Mouse (Mus musculus) limb, embryonic 13.5 days (tissue): ENCODE measurements around the gene Gm20605. TPM values are rescaled to one million over a fixed set of nuclear protein-coding genes. Genes with fewer than 3 reads are reported as not detected.
A peak's percentile ranks its signal among the peaks of the same experiment; 100 is the strongest.
"Not testable (repeated sequence)": the region's sequence is repeated elsewhere in the genome, so short reads cannot be mapped to it uniquely, and the experiment has no call there.

Source experiments
- ATAC-seq: fragments of 200-750 bp; cut with Nextera tagmentation; 2 replicates; pipeline ENCODE4 v1.8.0; 2017; ENCODE audit warnings: low read depth, moderate number of reproducible peaks, moderate TSS enrichment; ENCODE audit not compliant: low FRiP score
- H3K27ac ChIP-seq: fragments of 300-500 bp; sonication (generic); 2 replicates; pipeline ENCODE4 v1.5.1; 2015; ENCODE audit warnings: inconsistent platforms, mild to moderate bottlenecking, moderate library complexity
- H3K27me3 ChIP-seq: fragments of 300-500 bp; sonication (generic); 2 replicates; pipeline ENCODE4 v1.6.1; 2015; ENCODE audit warnings: mild to moderate bottlenecking, inconsistent platforms
- H3K36me3 ChIP-seq: fragments of 300-500 bp; sonication (generic); 2 replicates; pipeline ENCODE4 v1.6.1; 2015; ENCODE audit warnings: inconsistent platforms, mild to moderate bottlenecking, moderate library complexity
- H3K4me1 ChIP-seq: fragments of 300-500 bp; sonication (generic); 2 replicates; pipeline ENCODE4 v1.6.1; 2015; ENCODE audit warnings: inconsistent platforms
- H3K4me2 ChIP-seq: fragments of 300-500 bp; sonication (generic); replicated peaks from 2 replicates; pipeline ENCODE4 v1.6.1; 2015; ENCODE audit warnings: inconsistent platforms, mild to moderate bottlenecking, moderate library complexity
- H3K4me3 ChIP-seq: fragments of 300-500 bp; sonication (generic); 2 replicates; pipeline ENCODE4 v1.5.1; 2015; ENCODE audit warnings: moderate library complexity, mild to moderate bottlenecking, inconsistent platforms
- H3K9ac ChIP-seq: fragments of 300-500 bp; sonication (generic); 2 replicates; pipeline ENCODE4 v1.6.1; 2015; ENCODE audit warnings: mild to moderate bottlenecking, inconsistent platforms
- H3K9me3 ChIP-seq: fragments of 300-500 bp; sonication (generic); 2 replicates; pipeline ENCODE4 v1.6.1; 2016; ENCODE audit warnings: inconsistent platforms
- WGBS: fragments of 180-500 bp; shearing (Covaris S2); methylation state at CpG from one replicate; pipeline ENCODE4 v1.1.7; 2015; 5-methylcytosine and 5-hydroxymethylcytosine counted together
- polyA plus RNA-seq: library from polyadenylated mRNA; unstranded; fragments of >200 nt; fragmentation: Nextera tagmentation; extraction: Ambion mirVana; gene quantifications from 2 replicates; pipeline ENCODE4 v1.2.1, GENCODE M21; 2015

The Gm20605 gene
- polyA plus RNA-seq, 1 experiment from 2014 or later: 9.6 TPM

DNA sequence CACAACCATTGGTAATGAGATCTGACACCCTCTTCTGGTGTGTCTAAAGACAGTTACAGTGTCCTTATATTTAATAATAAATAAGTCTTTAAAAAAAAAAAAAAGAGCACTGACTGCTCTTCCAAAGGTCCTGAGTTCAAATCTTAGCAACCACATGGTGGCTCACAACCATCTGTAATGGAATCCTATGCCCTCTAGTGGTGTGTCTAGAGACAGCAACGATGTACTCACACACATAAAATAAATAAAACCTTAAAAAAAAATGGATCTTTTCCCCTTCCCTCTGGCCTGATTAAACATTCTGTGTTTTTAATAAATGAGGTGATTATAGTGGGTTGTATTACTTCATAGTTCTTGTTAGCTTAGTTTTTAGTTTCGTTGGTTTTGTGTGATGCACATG, 14.1 kb upstream of the Gm20605 start:
- H3K36me3 ChIP-seq, H3K4me3 ChIP-seq, H3K9me3 ChIP-seq, H3K27ac ChIP-seq, H3K4me2 ChIP-seq, ATAC-seq, H3K9ac ChIP-seq, H3K27me3 ChIP-seq: not testable (repeated sequence)
- 93% methylated on average over 2 of the region's 2 CpGs for WGBS
- peaks cover 39% of the 10 kb centered on the region for H3K4me1 ChIP-seq

DNA sequence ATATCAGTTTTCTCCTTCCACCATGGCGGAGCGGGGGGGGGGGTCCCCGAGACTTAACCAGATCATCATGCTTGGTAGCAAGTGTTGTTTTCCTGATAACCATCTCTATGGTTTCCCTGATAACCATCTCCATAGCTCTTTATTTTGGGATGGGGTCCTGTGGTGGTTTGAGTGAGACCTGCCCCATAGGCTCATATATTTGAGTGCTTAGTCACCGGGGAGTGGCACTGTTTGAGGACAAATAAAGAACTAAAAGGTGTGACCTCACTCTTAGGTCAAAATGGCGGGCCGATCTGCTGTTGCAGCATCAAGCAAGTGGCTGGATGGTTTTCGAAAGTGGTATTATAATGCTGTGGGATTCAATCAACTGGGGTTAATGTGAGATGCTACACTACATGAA, 13.6 kb upstream of the Gm20605 start:
- Histone ChIP-seq H3K9me3 (no peaks in the 10 kb centered on the region), H3K27me3 (no peaks in the 10 kb centered on the region), H3K9ac (no peak overlapping the region), H3K36me3 (no peaks in the 10 kb centered on the region), H3K4me1 (peaks cover 35% of the 10 kb centered on the region), H3K4me3 (no peak overlapping the region), H3K4me2 (no peak overlapping the region), H3K27ac (no peak overlapping the region)
- no peak for ATAC-seq
- WGBS: 87% methylated on average over 7 of the region's 7 CpGs

DNA sequence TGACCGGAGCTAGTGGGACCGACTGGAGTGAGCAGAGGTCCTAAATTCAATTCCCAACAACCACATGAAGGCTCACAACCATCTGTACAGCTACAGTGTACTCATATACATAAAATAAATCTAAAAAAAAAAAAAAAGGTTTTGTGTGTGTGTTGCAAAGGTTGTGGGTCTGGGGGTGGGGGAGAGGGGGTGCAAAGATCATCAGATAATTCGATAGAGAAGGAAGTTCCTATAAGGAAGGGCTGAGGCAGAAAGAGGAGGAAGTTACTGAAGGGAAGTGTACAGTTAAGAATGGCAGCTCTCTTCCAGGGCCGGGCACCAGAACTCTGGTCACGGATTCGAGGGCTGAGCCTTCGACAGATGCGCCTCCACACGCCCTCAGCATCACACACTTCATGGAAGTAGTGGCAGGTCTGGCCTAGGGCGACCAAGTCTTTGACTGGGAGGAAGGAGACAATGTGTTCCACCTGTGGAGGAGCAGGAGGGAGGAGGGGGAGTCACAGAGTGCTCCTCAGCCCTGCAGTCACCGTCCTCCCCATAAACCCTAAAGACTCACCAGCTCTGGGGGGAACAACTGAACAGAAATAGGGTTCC, 4.9 kb upstream of the Gm20605 start:
- H3K27me3 ChIP-seq: no peaks in the 10 kb centered on the region
- H3K36me3 ChIP-seq: no peaks in the 10 kb centered on the region
- H3K4me1 ChIP-seq: peaks cover 12% of the 10 kb centered on the region
- no peak overlapping the region for H3K27ac ChIP-seq
- WGBS: 81% methylated on average over 11 of the region's 11 CpGs
- H3K4me2 ChIP-seq: no peak overlapping the region
- ATAC-seq: no peak
- no peak overlapping the region for H3K9ac ChIP-seq
- H3K9me3 ChIP-seq: no peaks in the 10 kb centered on the region
- no peak overlapping the region for H3K4me3 ChIP-seq

DNA sequence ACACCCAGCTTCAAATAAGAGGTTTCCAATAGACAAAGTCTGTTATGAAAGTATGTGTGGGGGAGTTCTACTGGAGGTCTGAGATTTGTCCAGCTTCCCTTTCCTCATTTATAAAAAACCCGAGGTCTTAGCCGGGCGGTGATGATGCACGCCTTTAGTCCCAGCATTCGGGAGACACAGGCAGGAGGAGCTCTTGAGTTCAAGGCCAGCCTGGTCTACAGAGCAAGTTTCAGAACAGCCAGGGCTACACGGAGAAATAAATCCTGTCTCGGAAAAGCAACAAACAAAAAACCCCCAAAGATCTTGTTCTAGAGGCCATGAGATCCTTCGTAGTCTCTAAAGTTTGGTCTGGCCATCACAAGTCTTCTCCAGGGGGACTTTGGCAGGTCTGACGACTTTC, 984 bp upstream of the Gm20605 start:
- Histone ChIP-seq H3K27ac (peak overlapping the region; percentile 88), H3K4me3 (peak overlapping the region; percentile 93), H3K4me2 (peak overlapping the region; percentile 72), H3K4me1 (peaks cover 40% of the 10 kb centered on the region), H3K27me3 (no peaks in the 10 kb centered on the region), H3K9me3 (no peaks in the 10 kb centered on the region), H3K9ac (peak overlapping the region; percentile 69), H3K36me3 (peaks cover 10% of the 10 kb centered on the region; the same call in 1 of the 2 replicates)
- ATAC-seq: no peak
- WGBS: 3% methylated on average over 9 of the region's 9 CpGs

DNA sequence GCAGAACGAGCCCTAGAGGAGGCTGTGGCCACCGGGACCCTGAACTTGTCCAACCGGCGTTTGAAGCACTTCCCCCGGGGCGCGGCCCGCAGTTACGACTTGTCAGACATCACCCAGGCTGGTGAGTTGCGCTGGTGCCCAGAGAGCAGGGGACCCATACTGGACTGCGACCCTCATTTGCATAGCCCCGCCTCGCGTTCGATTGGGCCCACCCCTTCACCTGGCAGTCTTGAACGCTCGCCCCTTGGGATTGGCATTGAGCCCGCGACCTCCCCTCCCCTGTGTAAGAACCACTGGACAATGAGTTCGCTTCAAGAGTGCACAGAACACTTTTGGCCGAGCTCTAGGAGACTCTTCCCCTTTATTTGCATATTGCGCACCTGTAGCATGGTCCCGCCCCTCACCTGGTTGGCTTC, 339 bp downstream of the Gm20605 start:
- H3K4me1 ChIP-seq: peaks cover 40% of the 10 kb centered on the region
- 1% methylated on average over 23 of the region's 23 CpGs for WGBS
- H3K27ac ChIP-seq: peak overlapping the region; percentile 87
- no peaks in the 10 kb centered on the region for H3K9me3 ChIP-seq
- H3K27me3 ChIP-seq: no peaks in the 10 kb centered on the region
- ATAC-seq: peak; percentile 5
- H3K4me3 ChIP-seq: peak overlapping the region; percentile 93
- H3K9ac ChIP-seq: peak overlapping the region; percentile 88
- H3K4me2 ChIP-seq: peak overlapping the region; percentile 94
- peaks cover 24% of the 10 kb centered on the region for H3K36me3 ChIP-seq

DNA sequence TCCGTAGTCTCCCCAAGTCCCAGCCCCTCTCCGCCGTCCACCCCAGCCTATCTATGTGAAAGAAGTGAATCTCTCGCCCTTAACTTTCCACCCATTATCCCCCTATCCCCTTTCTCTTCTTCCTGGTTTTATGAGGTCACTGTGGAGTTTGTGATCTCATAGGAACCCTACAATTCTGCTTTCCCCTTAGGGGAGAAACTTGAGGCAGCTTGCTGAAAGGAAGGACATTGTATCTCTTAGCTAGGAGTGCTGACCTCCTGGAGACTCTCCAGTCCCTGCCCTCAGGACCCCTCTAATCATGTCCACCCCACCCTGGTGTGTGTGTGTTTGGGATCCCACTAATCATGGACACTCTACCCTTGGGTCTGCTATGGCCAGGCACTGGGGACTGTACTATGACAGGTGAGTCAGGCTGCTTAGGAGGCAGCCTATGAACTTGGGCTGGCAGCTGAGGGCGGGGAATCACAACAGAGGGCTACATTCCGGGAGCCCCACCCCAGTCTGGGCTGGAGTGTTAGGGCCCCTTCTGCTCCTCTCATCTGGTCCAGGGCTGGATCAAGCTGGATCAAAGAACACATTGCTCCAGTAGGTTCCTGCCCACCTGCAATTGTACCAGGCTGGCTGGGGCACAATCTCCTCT, 1.1 kb downstream of the Gm20605 start:
- Histone ChIP-seq H3K9ac (peak overlapping the region; percentile 88), H3K4me2 (peak overlapping the region; percentile 94), H3K9me3 (no peaks in the 10 kb centered on the region), H3K4me3 (peak overlapping the region; percentile 93), H3K27ac (peak overlapping the region; percentile 87; the same call in 1 of the 2 replicates), H3K36me3 (peaks cover 31% of the 10 kb centered on the region), H3K27me3 (no peaks in the 10 kb centered on the region), H3K4me1 (peaks cover 36% of the 10 kb centered on the region)
- 16% methylated on average over 6 of the region's 6 CpGs for WGBS
- no peak for ATAC-seq

DNA sequence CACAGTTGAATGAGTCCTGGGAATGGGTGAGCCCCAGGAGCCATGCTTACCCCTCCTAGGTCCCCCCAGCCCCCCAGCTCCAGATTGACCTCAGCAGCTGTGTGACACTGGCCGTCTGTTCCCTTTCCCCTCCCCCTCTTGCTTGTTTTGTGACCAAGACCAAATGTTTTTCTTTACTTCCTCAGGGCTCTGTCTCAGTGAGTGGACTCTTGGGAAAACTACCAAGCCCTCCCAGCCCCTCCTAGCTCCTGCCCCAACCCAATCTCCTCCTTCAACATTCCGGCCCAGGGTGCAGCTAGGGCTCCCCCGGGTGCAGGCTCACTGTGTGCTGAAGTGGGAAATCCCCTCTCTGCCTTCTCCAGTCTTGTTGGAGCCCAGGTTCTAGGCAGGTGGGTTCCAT, 1.6 kb downstream of the Gm20605 start:
- WGBS: 28% methylated on average over 3 of the region's 3 CpGs
- H3K4me1 ChIP-seq: peaks cover 36% of the 10 kb centered on the region
- no peaks in the 10 kb centered on the region for H3K9me3 ChIP-seq

DNA sequence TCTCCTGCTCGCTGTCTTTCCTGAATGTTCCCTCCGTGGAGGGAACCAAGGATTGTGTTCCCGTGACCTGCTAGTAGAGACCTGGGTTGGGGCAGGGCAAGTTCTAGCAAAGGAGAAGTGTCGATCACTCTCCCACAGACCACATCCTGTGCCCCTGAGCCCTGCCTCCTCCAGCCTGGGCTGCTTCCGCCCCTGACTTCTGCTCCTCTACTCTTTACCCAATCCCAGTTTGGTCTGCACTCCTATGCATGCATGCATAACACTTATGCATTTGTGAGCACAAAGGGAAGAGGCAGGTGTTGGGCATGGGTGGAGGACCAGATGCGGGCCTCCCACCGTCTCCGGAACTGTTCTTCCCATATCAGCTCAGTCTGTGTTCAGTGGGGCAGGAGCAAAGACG, 2.2 kb downstream of the Gm20605 start:
- H3K9ac ChIP-seq: peak overlapping the region; percentile 88
- WGBS: 65% methylated on average over 9 of the region's 9 CpGs
- H3K36me3 ChIP-seq: peaks cover 42% of the 10 kb centered on the region
- H3K9me3 ChIP-seq: no peaks in the 10 kb centered on the region
- H3K4me3 ChIP-seq: peak overlapping the region; percentile 93
- H3K4me2 ChIP-seq: peak overlapping the region; percentile 94
- H3K4me1 ChIP-seq: peaks cover 36% of the 10 kb centered on the region
- peak overlapping the region; percentile 87; the same call in 1 of the 2 replicates for H3K27ac ChIP-seq
- no peak for ATAC-seq
- no peaks in the 10 kb centered on the region for H3K27me3 ChIP-seq

More for the DNA sequence above, 1.6 kb downstream of the Gm20605 start:
- peak overlapping the region; percentile 87; the same call in 1 of the 2 replicates for H3K27ac ChIP-seq
- peak overlapping the region; percentile 94 for H3K4me2 ChIP-seq
- H3K9ac ChIP-seq: peak overlapping the region; percentile 88
- peak overlapping the region; percentile 93 for H3K4me3 ChIP-seq
- H3K36me3 ChIP-seq: peaks cover 36% of the 10 kb centered on the region
- no peaks in the 10 kb centered on the region for H3K27me3 ChIP-seq
- no peak for ATAC-seq

DNA sequence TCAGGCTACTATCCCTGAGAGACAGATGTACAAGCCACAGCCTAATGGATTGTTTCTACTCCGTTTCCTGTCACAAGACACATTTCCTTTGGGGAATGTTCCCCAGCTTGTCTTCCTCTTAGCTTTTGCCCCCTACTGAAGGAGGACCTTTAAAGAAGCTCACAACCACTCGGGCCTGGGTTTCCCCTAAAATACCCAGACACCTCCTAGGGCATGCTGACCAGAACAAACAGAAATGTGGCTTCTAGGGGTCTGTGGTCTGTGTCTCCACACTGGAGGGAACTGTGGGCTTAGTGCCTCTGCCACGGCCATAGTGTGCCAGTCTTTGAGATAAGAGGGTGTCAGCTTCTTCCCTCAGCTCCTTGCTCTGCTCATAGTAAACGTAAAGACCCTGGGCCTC, 2.6 kb downstream of the Gm20605 start:
- 69% methylated on average over 4 of the region's 4 CpGs for WGBS
- H3K9me3 ChIP-seq: no peaks in the 10 kb centered on the region
- H3K36me3 ChIP-seq: peaks cover 46% of the 10 kb centered on the region
- H3K4me2 ChIP-seq: peak overlapping the region; percentile 94
- peak overlapping the region; percentile 88 for H3K9ac ChIP-seq
- no peaks in the 10 kb centered on the region for H3K27me3 ChIP-seq
- H3K4me3 ChIP-seq: peak overlapping the region; percentile 93; the same call in 1 of the 2 replicates
- no peak for ATAC-seq
- peaks cover 36% of the 10 kb centered on the region for H3K4me1 ChIP-seq
- peak overlapping the region; percentile 87; the same call in 1 of the 2 replicates for H3K27ac ChIP-seq

DNA sequence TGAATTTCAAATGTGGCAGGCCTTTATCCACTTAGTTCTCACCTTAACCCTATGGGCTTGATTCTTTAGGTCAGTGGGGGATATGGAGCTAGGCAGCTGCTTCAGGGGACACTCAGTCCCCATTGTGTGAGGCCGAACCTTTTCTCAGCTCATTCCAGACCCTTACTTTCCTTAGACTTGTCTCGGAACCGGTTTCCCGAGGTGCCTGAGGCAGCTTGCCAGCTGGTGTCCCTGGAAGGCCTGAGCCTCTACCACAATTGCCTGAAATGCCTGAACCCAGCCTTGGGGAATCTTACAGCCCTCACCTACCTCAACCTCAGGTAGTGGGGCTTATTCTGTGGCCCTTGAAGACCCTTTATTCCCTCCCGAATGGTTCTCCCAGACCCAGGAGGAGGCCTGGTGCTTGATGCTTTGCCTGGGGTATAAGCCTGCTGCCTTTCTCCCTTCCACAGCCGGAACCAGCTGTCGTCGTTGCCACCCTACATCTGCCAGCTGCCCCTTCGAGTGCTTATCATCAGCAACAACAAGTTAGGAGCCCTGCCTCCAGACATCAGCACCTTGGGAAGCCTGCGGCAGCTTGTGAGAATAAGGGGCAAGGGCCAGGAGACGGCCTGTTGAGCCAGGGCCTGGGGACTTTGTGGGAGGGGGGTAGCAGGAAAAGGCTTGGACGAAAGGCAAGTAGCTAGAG, 4.6 kb downstream of the Gm20605 start:
- Histone ChIP-seq H3K27ac (no peak overlapping the region), H3K4me1 (peaks cover 27% of the 10 kb centered on the region), H3K27me3 (no peaks in the 10 kb centered on the region), H3K4me2 (no peak overlapping the region), H3K36me3 (peaks cover 66% of the 10 kb centered on the region), H3K9me3 (no peaks in the 10 kb centered on the region), H3K4me3 (no peak overlapping the region), H3K9ac (0 out of 2 replicates have a peak overlapping the region, but pooled peaks have one; percentile 8)
- WGBS: 77% methylated on average over 12 of the region's 12 CpGs
- no peak for ATAC-seq

DNA sequence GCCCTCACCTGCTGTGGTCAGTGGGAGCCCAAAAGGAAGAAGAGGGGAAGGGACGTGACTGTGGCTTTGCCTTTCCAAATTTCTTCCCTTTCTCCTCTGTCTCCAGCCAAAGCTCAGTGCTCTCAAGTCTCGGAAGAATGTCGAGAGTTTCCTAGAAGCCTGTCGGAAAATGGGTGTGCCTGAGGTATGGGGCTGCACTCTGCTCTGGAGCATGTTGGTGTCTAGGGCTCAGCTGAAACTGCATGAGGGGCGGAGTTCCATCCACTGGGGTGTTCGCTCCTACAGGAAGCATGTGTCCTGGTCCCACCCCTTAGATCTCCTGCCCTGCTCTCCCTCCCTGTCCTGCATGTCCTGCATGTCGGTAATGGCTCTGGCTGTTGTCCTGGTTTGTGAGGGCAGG, 10.5 kb downstream of the Gm20605 start:
- H3K27me3 ChIP-seq: peaks cover 15% of the 10 kb centered on the region
- no peak for ATAC-seq
- 71% methylated on average over 7 of the region's 7 CpGs for WGBS
- H3K36me3 ChIP-seq: peaks cover 84% of the 10 kb centered on the region
- H3K4me1 ChIP-seq: no peaks in the 10 kb centered on the region; the same call in 1 of the 2 replicates
- no peak overlapping the region for H3K9ac ChIP-seq
- no peak overlapping the region for H3K27ac ChIP-seq
- no peak overlapping the region for H3K4me3 ChIP-seq
- H3K9me3 ChIP-seq: no peaks in the 10 kb centered on the region
- H3K4me2 ChIP-seq: no peak overlapping the region

DNA sequence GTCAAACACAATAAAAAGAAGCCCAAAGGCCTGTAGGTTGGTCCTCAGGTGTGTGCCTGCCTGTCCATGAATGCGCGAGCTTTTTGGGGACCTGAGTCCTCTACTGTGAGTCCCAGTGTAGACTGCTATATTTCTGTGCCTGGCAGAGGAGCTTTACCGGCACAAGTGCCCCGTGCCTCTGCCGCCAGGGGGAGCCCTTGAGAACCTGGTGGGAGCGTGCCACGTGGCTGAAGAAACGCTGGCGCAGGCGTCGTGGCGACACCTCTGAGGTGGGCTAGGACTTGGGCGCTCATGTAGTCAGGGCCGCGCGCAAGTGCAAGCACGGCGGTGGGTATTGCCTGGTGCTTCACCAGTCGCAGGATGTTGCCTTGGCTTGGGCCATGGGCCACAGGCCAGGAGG, 12.1 kb downstream of the Gm20605 start, which contains the start of gene Sap25:
Gene Sap25 (plus strand): TSS at position 281 of the 400 bp plus-strand sequence.
- WGBS: 85% methylated on average over 19 of the region's 19 CpGs
- peaks cover 31% of the 10 kb centered on the region for H3K27me3 ChIP-seq
- H3K27ac ChIP-seq: no peak within 1 kb of the TSS
- no peak for ATAC-seq
- no peak within 1 kb of the TSS for H3K4me2 ChIP-seq
- H3K36me3 ChIP-seq: peaks cover 68% of the 10 kb centered on the region
- no peaks in the 10 kb centered on the region for H3K9me3 ChIP-seq
- peaks cover 13% of the 10 kb centered on the region for H3K4me1 ChIP-seq
- H3K9ac ChIP-seq: no peak within 1 kb of the TSS
- no peak within 1 kb of the TSS for H3K4me3 ChIP-seq
